Mouse (Mus musculus) heart, adult 8-10 months (tissue): ENCODE measurements at regions not wholly inside any gene's neighbourhood (a gene's known extent, or its start where the extent isn't known, plus 50 kb on each side); places are given as distances from the start of the nearest gene placed in this dataset.

Source experiments
- DNase-seq: peaks from one replicate; pipeline ENCODE4 v3.0.0; 2022; ENCODE audit warnings: low spot score

DNA sequence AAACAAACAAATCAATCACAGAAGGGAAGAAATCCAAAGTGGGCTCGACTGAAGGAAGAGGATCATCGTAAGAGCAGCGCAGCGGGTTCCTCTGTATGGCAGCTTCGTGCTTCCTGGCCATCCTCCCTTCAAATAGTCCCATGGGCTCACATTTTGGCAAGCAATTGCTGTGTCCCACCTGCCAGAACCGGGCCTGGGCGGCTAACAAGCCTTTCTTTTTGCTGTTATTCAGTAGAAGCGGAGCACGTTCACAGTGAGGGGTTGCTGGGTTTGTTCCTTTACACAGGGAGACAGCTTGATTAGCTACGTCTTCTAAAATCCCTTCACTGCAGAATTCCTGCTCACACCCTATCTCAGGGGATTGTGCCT is 258.6 kb upstream of the Prok2 start:
- no peak for DNase-seq

GRCm38 (mm10) chr6:99984057-99984855 is 258.1 kb upstream of the Prok2 start:
- no peak for DNase-seq

DNA sequence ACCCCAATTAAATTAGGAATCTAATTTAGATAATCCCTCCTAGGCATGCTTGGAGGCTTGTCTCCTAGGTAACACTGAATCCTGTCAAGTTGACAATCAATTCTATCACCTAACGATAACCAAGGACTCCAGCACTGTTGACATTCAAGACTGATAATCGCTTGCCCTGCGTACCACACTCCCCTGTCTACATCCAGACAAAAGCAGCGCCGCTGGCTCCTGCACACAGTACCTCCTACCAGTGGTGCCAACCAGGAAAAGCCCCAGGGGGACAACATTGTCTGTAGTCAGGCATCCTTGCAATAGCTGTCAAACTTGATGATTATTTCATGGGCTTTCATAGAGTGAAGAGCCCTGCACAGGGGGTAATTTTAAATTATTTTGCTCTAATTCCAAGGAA is 253.4 kb upstream of the Prok2 start:
- no peak for DNase-seq

- no peak for DNase-seq
These were observed 252.1 kb upstream of the Prok2 start for GRCm38 (mm10) chr6:99978164-99978746.

- DNase-seq: no peak
These were observed 250.0 kb upstream of the Prok2 start for GRCm38 (mm10) chr6:99976144-99976543.

GRCm38 (mm10) chr6:99975486-99975885 is 249.3 kb upstream of the Prok2 start:
- DNase-seq: no peak

- DNase-seq: peak; percentile 45
These were observed 248.3 kb upstream of the Prok2 start for GRCm38 (mm10) chr6:99974464-99974863.

- peak; percentile 48 for DNase-seq
These were observed 245.2 kb upstream of the Prok2 start for GRCm38 (mm10) chr6:99971376-99971775.

DNA sequence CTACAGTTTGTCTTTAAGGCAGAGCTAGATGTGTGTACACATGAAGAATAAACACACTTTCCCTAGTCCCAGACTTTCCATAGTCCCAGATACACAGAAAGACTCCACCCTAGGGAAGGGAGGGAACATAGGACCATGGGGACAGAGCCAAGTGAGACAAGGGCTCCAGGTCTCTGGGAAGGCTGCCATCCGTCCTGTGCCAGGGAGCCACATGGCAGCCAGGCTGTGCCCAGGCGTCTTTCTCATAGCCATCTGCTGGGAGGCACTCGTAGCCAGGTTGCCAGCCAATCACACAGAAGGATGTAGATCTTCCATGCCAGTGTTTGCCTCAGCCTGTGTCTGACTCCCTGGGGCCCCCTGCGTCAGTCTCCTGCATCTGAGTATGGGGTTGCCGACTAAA is 242.7 kb upstream of the Prok2 start:
- peak; percentile 71 for DNase-seq

DNA sequence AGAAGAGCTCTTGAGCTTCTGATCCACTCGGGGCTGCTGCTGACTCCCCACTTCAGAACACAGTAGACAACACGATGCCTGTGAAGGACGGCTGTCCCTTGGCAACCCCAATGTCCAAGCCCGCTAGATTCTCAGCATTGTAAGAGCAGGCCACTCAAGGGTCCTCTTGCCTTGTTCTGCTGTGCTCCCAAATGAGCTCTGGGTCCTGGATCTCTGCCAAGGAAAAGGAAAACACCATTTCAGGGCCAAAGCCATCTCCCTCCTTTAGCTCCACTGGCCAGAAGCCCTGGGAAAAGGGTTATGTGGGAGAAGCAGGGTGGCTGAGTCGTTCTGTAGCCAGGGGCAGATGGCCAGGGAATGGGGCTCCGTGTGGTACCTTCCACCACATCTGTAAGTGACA is 241.3 kb upstream of the Prok2 start:
- DNase-seq: no peak

GRCm38 (mm10) chr6:99964540-99964939 is 238.3 kb upstream of the Prok2 start:
- no peak for DNase-seq

- DNase-seq: no peak
These were observed 237.8 kb upstream of the Prok2 start for GRCm38 (mm10) chr6:99964007-99964406.

DNA sequence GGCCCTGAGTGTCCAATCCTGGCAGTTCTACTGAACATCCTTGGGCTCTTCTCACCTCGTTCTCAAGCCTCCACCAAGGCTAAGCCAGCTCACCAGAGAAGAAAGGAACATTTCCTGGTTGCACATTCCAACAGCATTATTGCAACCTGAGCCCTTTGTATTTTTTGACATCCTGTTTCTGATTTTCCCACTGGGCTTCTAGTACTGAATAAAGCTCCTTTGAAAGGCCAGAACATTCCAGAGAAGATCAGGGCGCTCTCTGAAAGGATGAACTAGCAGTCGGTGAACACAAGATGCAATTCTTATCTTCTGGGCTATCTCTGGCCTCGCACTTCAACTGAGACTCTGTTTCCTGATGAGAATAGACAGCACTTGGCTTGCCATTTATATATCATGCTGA is 233.2 kb upstream of the Prok2 start:
- no peak for DNase-seq

- no peak for DNase-seq
These were observed 228.9 kb upstream of the Prok2 start for GRCm38 (mm10) chr6:99954832-99955830.

- no peak for DNase-seq
These were observed 228.0 kb upstream of the Prok2 start for GRCm38 (mm10) chr6:99953980-99954776.

GRCm38 (mm10) chr6:99950811-99951210 is 224.6 kb upstream of the Prok2 start:
- no peak for DNase-seq

DNA sequence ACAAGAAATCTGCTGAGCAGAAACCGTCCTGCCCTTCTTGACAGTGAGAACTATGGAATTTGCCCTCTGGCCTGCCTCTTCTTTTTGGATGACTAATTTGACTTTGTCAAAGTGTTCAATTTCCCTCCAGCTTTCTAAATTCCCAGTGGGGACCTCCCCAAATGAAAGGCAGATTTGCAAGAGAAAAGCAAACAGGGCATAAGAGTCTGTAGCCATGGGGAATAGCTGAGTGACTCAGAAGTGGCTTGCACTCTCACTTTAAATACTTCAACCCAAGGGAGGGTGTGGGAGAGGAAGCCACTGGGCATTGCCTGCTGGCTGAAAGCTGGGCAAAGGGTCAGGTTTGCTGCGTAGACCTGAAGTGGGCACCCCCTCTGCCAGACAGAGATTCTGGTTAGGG is 220.7 kb upstream of the Prok2 start:
- DNase-seq: no peak

DNA sequence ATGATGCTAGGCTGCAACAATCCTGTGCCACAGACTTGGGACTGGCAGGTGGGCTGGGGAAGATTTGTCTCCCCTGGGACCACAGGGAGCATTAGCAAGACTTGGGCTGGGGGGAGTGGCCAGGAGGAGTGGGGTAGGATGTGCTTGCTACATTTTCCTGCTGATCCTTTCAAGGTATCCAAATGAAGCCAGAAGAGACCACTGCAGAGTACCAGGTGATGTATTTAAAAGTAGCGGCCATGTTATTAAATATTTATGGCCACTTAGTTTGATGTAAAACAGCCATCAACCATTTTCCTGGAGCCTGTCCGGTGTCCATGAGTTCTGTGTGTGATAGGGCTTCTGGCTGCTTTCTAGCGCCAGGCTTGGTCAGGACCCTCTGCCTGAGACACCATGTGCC is 220.3 kb upstream of the Prok2 start:
- no peak for DNase-seq

DNA sequence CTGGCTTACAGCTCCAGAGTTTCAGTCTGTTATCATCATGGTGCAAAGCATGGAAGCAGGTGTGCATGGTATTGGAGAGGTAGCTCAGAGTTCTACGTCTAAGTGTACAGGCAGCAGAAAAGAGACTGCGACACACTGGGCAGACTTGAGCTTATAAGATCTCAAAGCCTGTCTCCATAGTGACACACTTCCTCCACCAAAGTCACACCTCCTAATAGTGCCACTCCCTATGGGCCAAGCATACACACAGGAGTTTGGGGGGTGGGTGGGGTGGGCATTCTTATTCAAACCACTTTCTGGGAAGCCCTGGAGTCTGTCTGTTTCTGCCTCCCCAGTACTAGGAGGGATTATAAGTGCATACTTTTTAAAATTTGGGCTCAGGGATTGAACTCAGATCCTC is 219.5 kb upstream of the Prok2 start:
- no peak for DNase-seq

DNA sequence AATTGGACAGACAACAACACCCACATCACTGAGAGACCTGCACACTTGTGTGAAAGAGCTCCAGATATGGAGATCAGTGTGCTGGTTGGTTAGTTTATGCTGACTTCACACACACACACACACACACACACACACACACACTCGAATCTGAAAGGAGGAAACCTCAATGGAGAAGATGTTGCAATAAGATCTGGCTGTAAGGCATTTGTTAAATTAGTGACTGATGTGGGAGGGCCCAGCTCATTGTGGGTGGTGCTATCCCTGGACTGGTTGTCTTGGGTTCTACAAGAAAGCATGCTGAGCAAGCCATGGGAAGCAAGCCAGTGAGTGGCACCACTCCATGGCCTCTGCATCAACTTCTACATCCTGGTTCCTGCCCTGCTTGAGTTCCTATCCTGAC is 216.8 kb upstream of the Prok2 start:
- DNase-seq: no peak

DNA sequence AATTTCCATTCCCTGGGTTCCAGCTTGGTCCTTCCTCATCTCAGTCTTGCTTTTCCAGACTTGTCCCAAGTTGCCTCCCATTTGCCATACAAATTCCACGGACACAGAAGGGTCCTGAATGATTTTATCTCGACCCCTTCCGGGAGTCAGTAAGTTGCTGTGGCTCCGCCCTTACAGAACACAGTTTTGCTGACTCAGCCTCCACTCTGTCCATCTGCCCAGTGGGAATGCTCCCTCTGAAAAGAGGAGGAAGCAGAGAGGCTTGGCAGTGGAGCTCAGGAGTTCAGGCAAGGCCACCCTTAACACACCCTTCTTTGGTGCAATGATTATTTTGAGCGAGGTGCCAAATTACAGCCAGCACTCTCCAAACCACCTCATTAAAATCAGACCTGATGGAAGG is 213.9 kb upstream of the Prok2 start:
- DNase-seq: no peak

DNA sequence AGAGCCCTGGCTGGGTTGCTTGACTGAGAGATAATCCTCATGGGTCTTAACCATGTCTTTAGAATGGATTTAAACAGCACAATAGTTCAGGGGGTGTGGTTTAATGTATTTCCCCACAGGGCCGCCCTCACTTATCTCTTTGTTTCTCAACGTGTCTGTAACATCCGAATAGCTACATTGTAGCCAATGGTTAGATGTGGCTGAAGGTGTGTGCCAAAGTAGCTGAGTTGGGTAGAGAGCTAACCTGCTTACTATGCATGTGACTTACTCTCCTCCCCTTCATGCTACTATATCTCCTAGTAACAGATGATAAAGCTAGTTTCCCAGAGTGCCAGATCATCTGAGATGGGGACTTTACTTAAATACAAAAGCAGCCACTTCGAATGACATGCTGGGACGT is 213.2 kb upstream of the Prok2 start:
- DNase-seq: no peak
